Mouse (Mus musculus): ENCODE results near the gene Xpnpep1. TPM values are rescaled to one million over a fixed set of nuclear protein-coding genes. Genes with fewer than 3 reads are reported as not detected.

Gene Xpnpep1
- polyA plus RNA-seq, 1 experiment from 2014 or later = 128 TPM

DNA sequence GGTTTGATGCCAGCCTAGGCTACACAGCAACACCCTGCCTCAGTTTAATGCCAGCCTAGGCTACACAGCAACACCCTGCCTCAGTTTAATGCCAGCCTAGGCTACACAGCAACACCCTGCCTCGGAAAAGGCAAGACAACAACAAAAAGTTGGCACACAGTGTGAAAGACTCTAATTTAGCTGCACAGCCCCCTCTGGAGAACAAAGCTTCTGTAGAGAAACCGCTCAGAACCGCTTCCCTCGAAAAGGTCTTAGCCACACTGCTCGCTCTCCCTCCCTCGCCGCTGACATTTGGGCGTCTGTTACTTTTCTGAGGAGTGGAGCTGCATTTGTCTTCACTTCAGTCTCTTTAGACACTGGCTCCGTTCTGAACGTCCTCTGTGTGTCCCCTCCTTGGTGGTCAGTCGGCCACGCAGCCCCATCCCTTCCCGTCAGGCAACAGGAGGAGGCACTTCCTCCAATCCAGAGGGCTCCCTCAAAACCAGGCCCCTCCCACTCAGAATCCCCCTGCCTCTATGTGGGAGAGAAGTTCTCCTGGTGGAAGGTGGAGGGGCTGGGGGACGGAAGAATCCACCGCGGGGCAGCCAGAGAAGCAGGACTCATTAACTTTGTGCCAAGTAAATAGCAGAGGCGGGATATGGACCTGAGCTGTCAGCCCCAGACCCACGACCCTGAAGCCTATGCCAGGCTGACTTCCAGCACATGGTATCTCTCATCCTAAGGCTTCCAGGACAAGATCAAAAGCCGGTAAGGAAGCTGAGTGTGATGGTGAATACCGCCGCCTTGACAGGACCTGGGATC, 24.9 kb downstream of the Xpnpep1 start:
- H3K27ac ChIP-seq (ENCODE audit: low read length) = peak overlapping the region; percentile 30; the same call in 1 of the 2 replicates
- peak overlapping the region; percentile 42 for H3K4me2 ChIP-seq (ENCODE audit: low read depth, low read length)
- WGBS = 55% methylated on average over 21 of the region's 21 CpGs
- peaks cover 63% of the 10 kb centered on the region for H3K4me1 ChIP-seq (ENCODE audit: control insufficient read depth, insufficient read depth, low read length)
- H3K9ac ChIP-seq (ENCODE audit: low read length) = peak overlapping the region; percentile 43
- no peak for ATAC-seq (replicated peaks; ENCODE audit: extremely low read depth, insufficient read depth, low FRiP score)
- H3K9me3 ChIP-seq (replicated peaks; ENCODE audit: control insufficient read depth, low read length) = no peaks in the 10 kb centered on the region
- H3K36me3 ChIP-seq (ENCODE audit: control insufficient read depth, insufficient read depth) = peaks cover 14% of the 10 kb centered on the region
- no peaks in the 10 kb centered on the region for H3K27me3 ChIP-seq (ENCODE audit: control insufficient read depth, insufficient read depth, low read length)
- peak overlapping the region; percentile 0; the same call in 1 of the 2 replicates for H3K4me3 ChIP-seq (ENCODE audit: low read length)

DNA sequence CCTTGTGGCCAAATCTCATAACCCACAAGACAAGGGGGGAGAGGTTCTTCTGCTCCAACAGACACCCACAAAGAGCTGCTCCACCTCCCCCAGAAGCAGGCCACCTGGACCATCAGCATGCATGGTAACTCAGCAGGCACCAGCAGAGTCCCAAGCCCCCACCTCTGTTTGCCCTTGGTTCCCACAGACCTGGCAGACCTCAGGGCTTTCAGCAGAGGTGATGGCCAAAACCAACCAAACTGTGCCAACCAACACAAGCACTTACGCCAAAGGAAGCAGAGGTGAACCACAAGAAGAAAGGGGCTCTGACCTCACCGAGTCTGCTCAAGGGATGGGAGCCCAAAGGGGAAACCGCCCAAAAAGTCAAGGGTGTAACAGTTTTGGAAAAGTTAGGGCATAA, 26.3 kb downstream of the Xpnpep1 start:
- Histone ChIP-seq H3K4me3 (ENCODE audit: low read length) (no peak overlapping the region), H3K9me3 (replicated peaks; ENCODE audit: control insufficient read depth, low read length) (no peaks in the 10 kb centered on the region), H3K4me2 (ENCODE audit: low read depth, low read length) (peak overlapping the region; percentile 42; the same call in 1 of the 2 replicates), H3K36me3 (ENCODE audit: control insufficient read depth, insufficient read depth) (peaks cover 20% of the 10 kb centered on the region), H3K4me1 (ENCODE audit: control insufficient read depth, insufficient read depth, low read length) (peaks cover 70% of the 10 kb centered on the region), H3K9ac (ENCODE audit: low read length) (no peak overlapping the region), H3K27ac (ENCODE audit: low read length) (peak overlapping the region; percentile 34; the same call in 1 of the 2 replicates), H3K27me3 (ENCODE audit: control insufficient read depth, insufficient read depth, low read length) (no peaks in the 10 kb centered on the region)
- ATAC-seq (replicated peaks; ENCODE audit: extremely low read depth, insufficient read depth, low FRiP score) = no peak
- 77% methylated on average over 3 of the region's 3 CpGs for WGBS

DNA sequence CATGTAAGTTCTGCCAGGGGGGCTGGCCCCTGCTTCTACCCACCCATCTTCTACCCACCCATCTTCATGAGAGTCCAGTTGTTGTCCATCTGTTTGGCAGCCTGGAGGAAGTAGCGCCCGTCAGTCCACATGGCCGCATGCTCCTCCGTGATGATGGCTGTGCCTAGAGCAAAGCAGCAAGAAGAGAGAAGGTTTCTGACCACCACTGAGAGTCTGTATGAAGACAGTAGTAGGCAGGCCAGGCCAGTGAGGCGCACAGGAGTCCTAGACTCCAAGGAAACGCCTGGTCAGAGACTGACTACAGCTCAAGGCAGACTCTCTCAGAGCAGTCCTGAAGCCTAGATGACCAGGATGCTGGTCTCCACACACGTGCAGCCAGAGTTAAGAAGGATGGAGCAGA, 26.7 kb downstream of the Xpnpep1 start:
- peaks cover 20% of the 10 kb centered on the region for H3K36me3 ChIP-seq (ENCODE audit: control insufficient read depth, insufficient read depth)
- H3K9me3 ChIP-seq (replicated peaks; ENCODE audit: control insufficient read depth, low read length) = no peaks in the 10 kb centered on the region
- no peak overlapping the region for H3K9ac ChIP-seq (ENCODE audit: low read length)
- no peak for ATAC-seq (replicated peaks; ENCODE audit: extremely low read depth, insufficient read depth, low FRiP score)
- no peaks in the 10 kb centered on the region for H3K27me3 ChIP-seq (ENCODE audit: control insufficient read depth, insufficient read depth, low read length)
- 87% methylated on average over 7 of the region's 7 CpGs for WGBS
- H3K4me2 ChIP-seq (ENCODE audit: low read depth, low read length) = no peak overlapping the region
- peak overlapping the region; percentile 1; the same call in 1 of the 2 replicates for H3K27ac ChIP-seq (ENCODE audit: low read length)
- H3K4me1 ChIP-seq (ENCODE audit: control insufficient read depth, insufficient read depth, low read length) = peaks cover 70% of the 10 kb centered on the region
- H3K4me3 ChIP-seq (ENCODE audit: low read length) = no peak overlapping the region

- Histone ChIP-seq H3K27me3 (ENCODE audit: control insufficient read depth, insufficient read depth, low read length) (no peaks in the 10 kb centered on the region), H3K4me2 (ENCODE audit: low read depth, low read length) (no peak overlapping the region), H3K9me3 (replicated peaks; ENCODE audit: control insufficient read depth, low read length) (no peaks in the 10 kb centered on the region), H3K36me3 (ENCODE audit: control insufficient read depth, insufficient read depth) (peaks cover 32% of the 10 kb centered on the region), H3K27ac (ENCODE audit: low read length) (peak overlapping the region; percentile 25), H3K4me3 (ENCODE audit: low read length) (no peak overlapping the region), H3K9ac (ENCODE audit: low read length) (no peak overlapping the region), H3K4me1 (ENCODE audit: control insufficient read depth, insufficient read depth, low read length) (peaks cover 70% of the 10 kb centered on the region)
- ATAC-seq (replicated peaks; ENCODE audit: extremely low read depth, insufficient read depth, low FRiP score) = no peak
- 50% methylated on average over 5 of the region's 5 CpGs for WGBS
These were observed 29.1 kb downstream of the Xpnpep1 start for GRCm38 (mm10) chr19:53010941-53011340.

DNA sequence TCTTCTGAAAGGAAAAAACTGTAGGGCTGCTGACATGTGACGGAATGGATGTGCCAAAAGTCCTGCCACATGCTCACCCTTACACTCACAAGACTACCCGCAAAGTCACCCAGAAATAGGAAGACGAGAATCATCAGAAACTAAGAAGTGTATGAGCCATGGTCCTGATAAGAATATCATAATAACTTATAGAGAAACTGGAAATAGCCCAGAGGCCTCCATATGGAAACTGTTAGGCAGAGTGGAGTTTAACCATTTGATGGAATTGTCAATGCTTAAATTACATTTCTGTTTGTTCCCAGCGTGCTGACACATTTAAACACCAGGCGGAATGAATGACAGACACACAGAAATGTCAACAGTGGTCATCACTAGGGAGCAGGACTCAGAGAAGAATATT, 31.1 kb downstream of the Xpnpep1 start:
- H3K27me3 ChIP-seq (ENCODE audit: control insufficient read depth, insufficient read depth, low read length) = no peaks in the 10 kb centered on the region
- H3K9me3 ChIP-seq (replicated peaks; ENCODE audit: control insufficient read depth, low read length) = no peaks in the 10 kb centered on the region
- H3K36me3 ChIP-seq (ENCODE audit: control insufficient read depth, insufficient read depth) = peaks cover 43% of the 10 kb centered on the region
- 58% methylated on average over 5 of the region's 5 CpGs for WGBS
- no peak overlapping the region for H3K4me2 ChIP-seq (ENCODE audit: low read depth, low read length)
- H3K9ac ChIP-seq (ENCODE audit: low read length) = peak overlapping the region; percentile 15; the same call in 1 of the 2 replicates
- ATAC-seq (replicated peaks; ENCODE audit: extremely low read depth, insufficient read depth, low FRiP score) = no peak
- peaks cover 50% of the 10 kb centered on the region for H3K4me1 ChIP-seq (ENCODE audit: control insufficient read depth, insufficient read depth, low read length)
- H3K27ac ChIP-seq (ENCODE audit: low read length) = peak overlapping the region; percentile 91
- no peak overlapping the region for H3K4me3 ChIP-seq (ENCODE audit: low read length)

- H3K4me1 ChIP-seq (ENCODE audit: control insufficient read depth, insufficient read depth, low read length) = peaks cover 50% of the 10 kb centered on the region
These were observed 31.9 kb downstream of the Xpnpep1 start for GRCm38 (mm10) chr19:53008020-53008705.

DNA sequence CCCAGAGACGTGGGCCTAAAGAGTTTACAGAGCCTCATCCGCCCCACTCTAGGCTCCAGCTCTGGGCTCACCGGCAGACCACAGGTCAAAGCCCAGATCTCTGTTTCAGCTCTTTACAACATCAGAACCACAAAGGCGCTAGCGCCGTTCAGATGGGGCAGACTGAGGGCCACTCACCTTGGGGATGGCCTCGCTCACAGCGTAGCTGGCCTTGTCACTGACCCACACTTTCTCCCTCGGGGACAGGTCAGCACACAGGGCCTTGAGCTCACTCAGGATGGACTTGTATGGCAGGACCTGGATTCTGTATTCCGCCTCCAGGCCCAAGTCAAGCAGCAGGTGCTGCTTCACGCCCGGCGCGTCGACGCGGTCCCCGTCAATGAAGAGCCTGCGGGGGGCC, 34.0 kb downstream of the Xpnpep1 start:
- no peak overlapping the region for H3K4me2 ChIP-seq (ENCODE audit: low read depth, low read length)
- no peak overlapping the region for H3K27ac ChIP-seq (ENCODE audit: low read length)
- H3K4me1 ChIP-seq (ENCODE audit: control insufficient read depth, insufficient read depth, low read length) = peaks cover 46% of the 10 kb centered on the region
- no peaks in the 10 kb centered on the region for H3K9me3 ChIP-seq (replicated peaks; ENCODE audit: control insufficient read depth, low read length)
- H3K36me3 ChIP-seq (ENCODE audit: control insufficient read depth, insufficient read depth) = peaks cover 50% of the 10 kb centered on the region
- H3K27me3 ChIP-seq (ENCODE audit: control insufficient read depth, insufficient read depth, low read length) = no peaks in the 10 kb centered on the region
- no peak for ATAC-seq (replicated peaks; ENCODE audit: extremely low read depth, insufficient read depth, low FRiP score)
- 94% methylated on average over 19 of the region's 19 CpGs for WGBS
- H3K4me3 ChIP-seq (ENCODE audit: low read length) = no peak overlapping the region
- no peak overlapping the region for H3K9ac ChIP-seq (ENCODE audit: low read length)

More at GRCm38 (mm10) chr19:53008020-53008705, 31.9 kb downstream of the Xpnpep1 start:
- peak overlapping the region; percentile 38 for H3K4me2 ChIP-seq (ENCODE audit: low read depth, low read length)
- H3K27me3 ChIP-seq (ENCODE audit: control insufficient read depth, insufficient read depth, low read length) = no peaks in the 10 kb centered on the region
- H3K27ac ChIP-seq (ENCODE audit: low read length) = peak overlapping the region; percentile 91
- H3K9ac ChIP-seq (ENCODE audit: low read length) = peak overlapping the region; percentile 51
- 22% methylated on average over 6 of the region's 6 CpGs for WGBS
- no peaks in the 10 kb centered on the region for H3K9me3 ChIP-seq (replicated peaks; ENCODE audit: control insufficient read depth, low read length)
- H3K4me3 ChIP-seq (ENCODE audit: low read length) = no peak overlapping the region
- ATAC-seq (replicated peaks; ENCODE audit: extremely low read depth, insufficient read depth, low FRiP score) = peak; percentile 83
- H3K36me3 ChIP-seq (ENCODE audit: control insufficient read depth, insufficient read depth) = peaks cover 48% of the 10 kb centered on the region

DNA sequence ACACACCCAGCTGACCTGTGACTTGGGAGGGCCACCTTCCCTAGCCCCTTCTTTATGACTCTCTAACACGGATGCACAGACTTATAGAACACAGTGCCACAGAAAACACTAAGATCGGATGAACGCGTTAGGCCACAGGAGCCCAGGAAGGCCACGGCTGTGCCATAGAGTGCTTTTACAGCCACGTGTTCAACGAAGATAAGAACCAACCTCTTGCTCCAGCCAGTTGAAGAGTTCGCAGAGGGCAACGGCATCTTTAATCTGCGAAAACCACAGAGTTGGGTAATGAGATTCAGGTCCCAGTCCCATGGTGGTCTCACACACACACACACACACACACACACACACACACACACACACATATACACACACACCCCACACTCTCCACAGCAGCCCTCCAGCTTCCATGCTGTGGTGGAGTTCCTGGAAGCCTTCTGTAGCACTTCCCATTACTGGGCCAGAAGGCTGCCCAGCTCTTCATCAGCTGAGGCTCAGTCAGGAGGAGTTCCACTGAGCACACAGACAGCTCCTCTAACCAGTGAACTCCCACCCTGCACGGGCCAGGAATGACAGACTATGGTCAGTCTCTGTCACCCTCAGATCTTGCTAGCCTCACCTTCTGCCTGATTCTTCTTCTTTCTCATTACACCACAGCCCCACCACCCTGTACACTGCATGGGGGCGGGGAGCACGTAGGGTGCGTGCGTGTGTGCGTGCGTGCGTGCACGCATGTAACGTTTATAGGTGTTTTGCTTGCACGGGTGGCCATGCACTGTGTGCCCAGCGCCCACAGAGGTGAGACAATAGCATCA, 36.3 kb downstream of the Xpnpep1 start:
- Histone ChIP-seq H3K36me3 (ENCODE audit: control insufficient read depth, insufficient read depth) (peaks cover 65% of the 10 kb centered on the region), H3K9ac (ENCODE audit: low read length) (no peak overlapping the region), H3K27ac (ENCODE audit: low read length) (no peak overlapping the region), H3K4me1 (ENCODE audit: control insufficient read depth, insufficient read depth, low read length) (peaks cover 24% of the 10 kb centered on the region), H3K27me3 (ENCODE audit: control insufficient read depth, insufficient read depth, low read length) (no peaks in the 10 kb centered on the region), H3K4me3 (ENCODE audit: low read length) (no peak overlapping the region), H3K9me3 (replicated peaks; ENCODE audit: control insufficient read depth, low read length) (no peaks in the 10 kb centered on the region), H3K4me2 (ENCODE audit: low read depth, low read length) (no peak overlapping the region)
- WGBS = 85% methylated on average over 22 of the region's 22 CpGs
- ATAC-seq (replicated peaks; ENCODE audit: extremely low read depth, insufficient read depth, low FRiP score) = no peak

Measured in heart, embryonic 16.5 days (tissue).